Mouse (Mus musculus): ENCODE results near the gene Sh3gl1. TPM values are rescaled to one million over a fixed set of nuclear protein-coding genes. Genes with fewer than 3 reads are reported as not detected.
A peak's percentile ranks its signal among the peaks of the same experiment; 100 is the strongest.

Gene Sh3gl1
- polyA plus RNA-seq, 1 experiment from 2014 or later: 93.2 TPM

GRCm38 (mm10) chr17:56018347-56019131, 17.9 kb downstream of the Sh3gl1 start:
- Histone ChIP-seq H3K9ac (no peak overlapping the region), H3K27me3 (replicated peaks) (no peaks in the 10 kb centered on the region), H3K4me3 (0 out of 2 replicates have a peak overlapping the region, but pooled peaks have one; percentile 5), H3K4me2 (no peak overlapping the region), H3K36me3 (peaks cover 70% of the 10 kb centered on the region), H3K27ac (ENCODE audit: poor library complexity, severe bottlenecking) (no peak overlapping the region), H3K4me1 (replicated peaks) (peaks cover 41% of the 10 kb centered on the region), H3K9me3 (replicated peaks) (no peaks in the 10 kb centered on the region)
- ATAC-seq (ENCODE audit: insufficient number of reproducible peaks, low FRiP score): 0 out of 2 replicates have a peak, but pooled peaks have one; percentile 5
- WGBS: 72% methylated on average over 20 of the region's 20 CpGs

DNA sequence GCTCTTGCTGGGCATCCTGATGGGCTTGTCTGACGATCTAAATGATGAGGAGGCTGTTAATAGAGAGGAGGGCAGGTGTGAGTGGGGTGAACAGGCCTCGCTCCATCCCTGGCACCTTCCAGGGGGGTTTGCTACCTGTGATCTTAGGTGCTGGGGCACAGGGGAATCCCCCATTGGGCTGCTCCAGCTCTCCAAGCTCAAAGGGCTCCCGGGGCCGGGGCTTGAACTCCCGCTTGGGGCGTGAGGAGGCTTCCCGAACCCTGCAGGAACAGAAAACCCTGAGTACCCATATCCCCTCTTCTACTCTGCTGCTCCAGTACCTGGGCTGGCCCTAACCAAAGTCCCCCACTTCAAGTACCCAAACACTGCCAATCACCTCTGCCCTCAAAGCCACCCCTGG, 18.6 kb downstream of the Sh3gl1 start:
- WGBS: 90% methylated on average over 7 of the region's 7 CpGs
- Histone ChIP-seq H3K4me1 (replicated peaks) (peaks cover 34% of the 10 kb centered on the region), H3K4me3 (no peak overlapping the region), H3K9ac (no peak overlapping the region), H3K4me2 (no peak overlapping the region), H3K9me3 (replicated peaks) (no peaks in the 10 kb centered on the region), H3K27ac (ENCODE audit: poor library complexity, severe bottlenecking) (no peak overlapping the region), H3K27me3 (replicated peaks) (no peaks in the 10 kb centered on the region), H3K36me3 (peaks cover 76% of the 10 kb centered on the region)
- ATAC-seq (ENCODE audit: insufficient number of reproducible peaks, low FRiP score): 0 out of 2 replicates have a peak, but pooled peaks have one; percentile 9

- Histone ChIP-seq H3K27me3 (replicated peaks) (no peaks in the 10 kb centered on the region), H3K9me3 (replicated peaks) (no peaks in the 10 kb centered on the region), H3K9ac (no peak overlapping the region), H3K4me3 (no peak overlapping the region), H3K27ac (ENCODE audit: poor library complexity, severe bottlenecking) (no peak overlapping the region), H3K36me3 (peaks cover 81% of the 10 kb centered on the region), H3K4me2 (no peak overlapping the region), H3K4me1 (replicated peaks) (peaks cover 27% of the 10 kb centered on the region)
- no peak for ATAC-seq (ENCODE audit: insufficient number of reproducible peaks, low FRiP score)
- 87% methylated on average over 15 of the region's 15 CpGs for WGBS
These were observed 19.3 kb downstream of the Sh3gl1 start for GRCm38 (mm10) chr17:56016793-56017785.

DNA sequence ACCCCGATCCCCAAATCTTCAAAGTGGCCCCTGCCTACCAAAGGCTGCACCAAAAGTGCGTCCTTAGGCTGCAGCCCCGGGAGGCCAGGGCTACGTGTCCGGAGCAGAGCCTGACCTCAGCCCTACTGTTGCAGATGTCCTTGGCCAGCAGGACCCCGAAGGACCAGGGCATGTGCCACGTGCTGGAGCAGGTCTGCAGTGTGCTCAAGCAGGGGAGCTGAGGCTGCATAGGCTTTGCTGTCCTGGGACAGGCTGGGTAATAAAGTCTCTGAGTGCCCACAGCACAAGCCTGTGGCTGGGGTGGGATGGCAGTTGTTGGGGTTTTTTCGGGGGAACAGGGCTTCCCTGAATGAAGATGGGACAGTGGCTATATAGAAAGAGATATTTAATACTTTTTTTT, 20.1 kb downstream of the Sh3gl1 start:
- no peak overlapping the region for H3K4me2 ChIP-seq
- no peaks in the 10 kb centered on the region for H3K9me3 ChIP-seq (replicated peaks)
- WGBS: 85% methylated on average over 8 of the region's 8 CpGs
- no peak overlapping the region for H3K4me3 ChIP-seq
- H3K36me3 ChIP-seq: peaks cover 88% of the 10 kb centered on the region
- no peaks in the 10 kb centered on the region for H3K27me3 ChIP-seq (replicated peaks)
- H3K27ac ChIP-seq (ENCODE audit: poor library complexity, severe bottlenecking): no peak overlapping the region
- H3K9ac ChIP-seq: no peak overlapping the region
- ATAC-seq (ENCODE audit: insufficient number of reproducible peaks, low FRiP score): no peak
- H3K4me1 ChIP-seq (replicated peaks): peaks cover 23% of the 10 kb centered on the region

DNA sequence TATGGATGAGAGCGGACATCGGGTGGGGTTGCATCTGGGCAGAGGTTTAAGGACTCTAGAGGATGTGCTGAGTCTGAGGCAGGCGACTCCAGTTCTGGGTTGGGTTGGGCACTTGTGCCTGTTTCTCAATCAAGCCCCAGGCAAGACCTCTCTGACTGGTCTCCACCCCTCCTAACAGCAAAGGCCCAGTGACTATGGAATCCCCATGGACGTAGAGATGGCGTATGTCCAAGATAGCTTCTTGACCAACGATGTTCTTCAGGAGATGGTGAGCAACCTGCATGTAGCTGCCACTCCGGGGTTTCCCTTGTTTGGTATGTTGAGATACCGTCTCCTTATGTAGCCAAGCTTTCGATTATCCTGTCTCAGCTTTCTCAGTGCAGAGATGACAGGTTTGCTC, 21.1 kb downstream of the Sh3gl1 start:
- Histone ChIP-seq H3K4me1 (replicated peaks) (peaks cover 20% of the 10 kb centered on the region), H3K27me3 (replicated peaks) (no peaks in the 10 kb centered on the region), H3K36me3 (peaks cover 86% of the 10 kb centered on the region), H3K9me3 (replicated peaks) (no peaks in the 10 kb centered on the region), H3K27ac (ENCODE audit: poor library complexity, severe bottlenecking) (no peak overlapping the region), H3K4me2 (no peak overlapping the region), H3K4me3 (no peak overlapping the region), H3K9ac (no peak overlapping the region)
- ATAC-seq (ENCODE audit: insufficient number of reproducible peaks, low FRiP score): no peak
- 90% methylated on average over 9 of the region's 9 CpGs for WGBS

DNA sequence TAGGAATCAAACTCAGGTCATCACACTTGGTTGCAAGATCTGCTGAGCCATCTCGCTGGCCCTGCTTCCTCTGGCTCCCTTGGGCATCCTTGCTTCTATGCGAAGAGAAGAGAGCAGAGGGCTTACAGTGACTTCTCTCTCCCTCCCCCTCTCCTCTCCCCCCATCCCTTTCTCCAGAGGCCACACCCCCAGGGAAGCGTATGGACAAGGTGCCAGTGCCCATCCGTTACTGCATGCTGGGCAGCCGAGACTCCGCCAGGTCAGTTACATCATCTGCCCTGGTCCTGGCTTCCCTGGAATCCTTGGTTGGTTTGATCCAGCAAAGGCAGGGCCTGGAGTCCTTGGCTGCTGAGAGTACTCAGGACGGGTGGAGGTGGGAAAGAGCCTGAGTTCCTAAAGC, 25.0 kb downstream of the Sh3gl1 start:
- Histone ChIP-seq H3K4me1 (replicated peaks) (peaks cover 25% of the 10 kb centered on the region), H3K4me2 (no peak overlapping the region), H3K9me3 (replicated peaks) (no peaks in the 10 kb centered on the region), H3K27me3 (replicated peaks) (no peaks in the 10 kb centered on the region), H3K27ac (ENCODE audit: poor library complexity, severe bottlenecking) (no peak overlapping the region), H3K4me3 (no peak overlapping the region), H3K9ac (no peak overlapping the region), H3K36me3 (peaks cover 48% of the 10 kb centered on the region)
- 87% methylated on average over 7 of the region's 7 CpGs for WGBS
- no peak for ATAC-seq (ENCODE audit: insufficient number of reproducible peaks, low FRiP score)

- Histone ChIP-seq H3K36me3 (peaks cover 40% of the 10 kb centered on the region), H3K9me3 (replicated peaks) (no peaks in the 10 kb centered on the region), H3K27me3 (replicated peaks) (no peaks in the 10 kb centered on the region), H3K9ac (peak overlapping the region; percentile 78; the same call in 1 of the 2 replicates), H3K4me3 (0 out of 2 replicates have a peak overlapping the region, but pooled peaks have one; percentile 81), H3K4me2 (peak overlapping the region; percentile 95), H3K4me1 (replicated peaks) (peaks cover 27% of the 10 kb centered on the region), H3K27ac (ENCODE audit: poor library complexity, severe bottlenecking) (no peak overlapping the region)
- 18% methylated on average over 9 of the region's 9 CpGs for WGBS
- no peak for ATAC-seq (ENCODE audit: insufficient number of reproducible peaks, low FRiP score)
These were observed 25.8 kb downstream of the Sh3gl1 start for GRCm38 (mm10) chr17:56010681-56011080.

DNA sequence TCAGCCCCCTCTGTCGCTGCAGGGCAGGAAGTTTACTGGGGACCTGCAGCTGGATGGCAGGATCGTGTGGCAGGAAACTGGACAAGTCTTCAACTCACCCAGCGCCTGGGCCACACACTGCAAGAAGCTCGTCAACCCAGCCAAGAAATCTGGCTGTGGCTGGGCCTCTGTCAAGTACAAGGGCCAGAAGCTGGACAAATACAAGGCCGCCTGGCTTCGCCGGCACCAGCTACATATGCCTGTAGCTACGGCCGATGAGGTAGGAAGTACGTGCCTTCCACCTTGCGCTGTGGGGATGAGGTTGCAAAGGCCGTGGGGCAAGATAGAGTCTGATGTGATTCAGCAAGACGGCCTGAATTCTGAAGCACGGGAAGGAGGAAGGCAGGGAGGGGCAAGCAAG, 26.2 kb downstream of the Sh3gl1 start:
- Histone ChIP-seq H3K27ac (ENCODE audit: poor library complexity, severe bottlenecking) (no peak overlapping the region), H3K9ac (peak overlapping the region; percentile 78), H3K9me3 (replicated peaks) (no peaks in the 10 kb centered on the region), H3K36me3 (peaks cover 36% of the 10 kb centered on the region), H3K4me2 (peak overlapping the region; percentile 95), H3K27me3 (replicated peaks) (no peaks in the 10 kb centered on the region), H3K4me3 (peak overlapping the region; percentile 81; the same call in 1 of the 2 replicates), H3K4me1 (replicated peaks) (peaks cover 30% of the 10 kb centered on the region)
- ATAC-seq (ENCODE audit: insufficient number of reproducible peaks, low FRiP score): no peak
- WGBS: 66% methylated on average over 14 of the region's 14 CpGs

DNA sequence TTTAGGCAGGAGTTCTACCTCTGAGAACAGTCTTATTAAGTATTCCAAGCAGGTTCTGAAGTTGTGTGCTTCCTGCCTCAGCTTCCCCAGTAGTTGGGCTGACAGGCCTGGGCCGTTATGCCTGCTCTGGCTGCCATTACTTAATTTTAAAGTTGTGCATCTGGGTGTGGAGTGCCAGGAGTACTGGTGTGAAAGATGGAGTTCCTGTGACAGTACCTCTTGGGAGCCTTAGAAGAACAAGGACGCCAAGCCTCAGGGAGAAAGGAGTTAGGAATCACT, 26.5 kb downstream of the Sh3gl1 start:
- ATAC-seq (ENCODE audit: insufficient number of reproducible peaks, low FRiP score): no peak
- peaks cover 32% of the 10 kb centered on the region for H3K36me3 ChIP-seq
- H3K4me3 ChIP-seq: peak overlapping the region; percentile 81
- peak overlapping the region; percentile 78 for H3K9ac ChIP-seq
- peaks cover 33% of the 10 kb centered on the region for H3K4me1 ChIP-seq (replicated peaks)
- WGBS: 45% methylated on average over 2 of the region's 2 CpGs
- no peak overlapping the region for H3K27ac ChIP-seq (ENCODE audit: poor library complexity, severe bottlenecking)
- H3K9me3 ChIP-seq (replicated peaks): no peaks in the 10 kb centered on the region
- no peaks in the 10 kb centered on the region for H3K27me3 ChIP-seq (replicated peaks)
- H3K4me2 ChIP-seq: peak overlapping the region; percentile 95

DNA sequence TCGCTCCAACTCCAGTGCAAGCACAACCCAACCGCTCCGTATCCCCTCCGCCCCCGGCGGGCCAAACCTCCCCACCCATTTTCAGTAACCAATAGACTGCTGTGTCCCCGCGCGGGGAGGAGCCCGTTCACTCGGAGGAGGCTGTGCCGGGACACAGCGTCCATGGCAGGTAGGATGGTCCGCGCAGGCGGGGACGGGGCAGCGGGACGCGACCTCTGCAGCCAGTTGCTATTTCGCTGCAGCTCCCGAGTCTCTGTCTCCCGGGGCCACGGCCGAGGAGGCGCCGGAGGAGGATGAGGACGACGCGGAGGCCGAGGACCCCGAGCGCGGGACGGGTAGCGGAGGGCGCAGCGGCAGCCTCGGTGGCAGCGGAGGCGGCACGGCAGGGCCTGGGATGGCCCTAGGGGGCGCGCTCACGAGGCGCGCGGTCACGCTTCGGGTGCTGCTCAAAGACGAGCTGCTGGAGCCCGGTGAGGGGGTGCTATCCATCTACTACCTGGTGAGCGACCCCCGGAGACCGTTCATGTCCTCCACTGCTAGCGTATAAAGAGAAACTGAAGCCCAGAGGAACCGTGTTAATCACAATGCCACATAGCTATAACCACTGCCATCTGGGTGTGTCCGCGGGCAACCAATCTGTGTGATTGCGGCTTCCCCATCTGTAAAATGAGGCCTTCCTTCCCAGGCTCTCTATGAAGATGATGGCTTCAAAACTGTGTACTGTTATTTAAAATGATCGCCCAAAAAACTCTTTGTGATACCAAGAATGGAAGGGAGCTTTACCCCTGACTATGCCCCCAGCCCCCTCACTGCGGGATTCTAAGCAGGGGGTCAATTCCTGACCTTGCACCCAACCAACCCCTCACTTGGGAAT, 27.1 kb downstream of the Sh3gl1 start:
- 2% methylated on average over 60 of the region's 62 CpGs for WGBS
- peak overlapping the region; percentile 78 for H3K9ac ChIP-seq

More for the DNA sequence above, 27.1 kb downstream of the Sh3gl1 start:
- Histone ChIP-seq H3K27ac (ENCODE audit: poor library complexity, severe bottlenecking) (peak overlapping the region; percentile 84), H3K4me1 (replicated peaks) (peaks cover 33% of the 10 kb centered on the region), H3K4me3 (peak overlapping the region; percentile 81), H3K36me3 (peaks cover 29% of the 10 kb centered on the region), H3K9me3 (replicated peaks) (no peaks in the 10 kb centered on the region), H3K4me2 (peak overlapping the region; percentile 95), H3K27me3 (replicated peaks) (no peaks in the 10 kb centered on the region)
- peak; percentile 90 for ATAC-seq (ENCODE audit: insufficient number of reproducible peaks, low FRiP score)
